Mouse (Mus musculus): ENCODE measurements around the gene Plekhg5.

- TF ChIP-seq POLR2A (IDR thresholded peaks at IDR 0.05; ENCODE audit: borderline replicate concordance, low read depth, low read length) = no peak
- TF ChIP-seq CTCF (IDR thresholded peaks at IDR 0.05; ENCODE audit: low read depth, low read length) = no peak
These were observed 64.6 kb downstream of the Plekhg5 start for GRCm38 (mm10) chr4:152136876-152137250.
